Mouse (Mus musculus) midbrain, postnatal 0 days (tissue): ENCODE results near the gene Sel1l3. TPM values are rescaled to one million over a fixed set of nuclear protein-coding genes. Genes with fewer than 3 reads are reported as not detected.

Experiments
- ATAC-seq: fragments of 200-750 bp; cut with Nextera tagmentation; 2 replicates; pipeline ENCODE4 v1.8.0; 2017; ENCODE audit warnings: moderate number of reproducible peaks, mild to moderate bottlenecking, moderate TSS enrichment, moderate library complexity; ENCODE audit not compliant: low FRiP score
- DNase-seq: peaks from one replicate; pipeline ENCODE4 v3.0.0-alpha.2; 2015; ENCODE audit warnings: low spot score
- H3K27ac ChIP-seq: fragments of 300-500 bp; sonication (generic); 2 replicates; pipeline ENCODE4 v1.5.1; 2014; ENCODE audit warnings: low read depth, mild to moderate bottlenecking, low read length, mixed read lengths
- H3K27me3 ChIP-seq: fragments of 300-500 bp; sonication (generic); 2 replicates; pipeline ENCODE4 v1.6.1; 2014; ENCODE audit warnings: low read length, control low read depth, mixed read lengths; ENCODE audit not compliant: insufficient read depth
- H3K36me3 ChIP-seq: fragments of 300-500 bp; sonication (generic); 2 replicates; pipeline ENCODE4 v1.6.1; 2014; ENCODE audit warnings: low read length, control low read depth, mixed read lengths; ENCODE audit not compliant: insufficient read depth
- H3K4me1 ChIP-seq: fragments of 300-500 bp; sonication (generic); 2 replicates; pipeline ENCODE4 v1.6.1; 2014; ENCODE audit warnings: mild to moderate bottlenecking, control low read depth, antibody characterized with exemption, low read length, mixed read lengths; ENCODE audit not compliant: insufficient read depth
- H3K4me2 ChIP-seq: fragments of 300-500 bp; sonication (generic); 2 replicates; pipeline ENCODE4 v1.6.1; 2014; ENCODE audit warnings: low read depth, mild to moderate bottlenecking, low read length, mixed read lengths; ENCODE audit not compliant: poor library complexity, severe bottlenecking
- H3K4me3 ChIP-seq: fragments of 300-500 bp; sonication (generic); 2 replicates; pipeline ENCODE4 v1.5.1; 2014; ENCODE audit warnings: low read depth, mild to moderate bottlenecking, low read length, moderate library complexity
- H3K9ac ChIP-seq: fragments of 300-500 bp; sonication (generic); replicated peaks from 2 replicates; pipeline ENCODE4 v1.6.1; 2014; ENCODE audit warnings: mild to moderate bottlenecking, low read length, moderate library complexity, mixed read lengths; ENCODE audit not compliant: poor library complexity, severe bottlenecking
- H3K9me3 ChIP-seq: fragments of 300-500 bp; sonication (generic); 2 replicates; pipeline ENCODE4 v1.6.1; 2016; ENCODE audit warnings: low read length, control low read depth
- CTCF ChIP-seq: IDR thresholded peaks from 2 replicates; pipeline ENCODE4 v1.5.1; 2016; ENCODE audit warnings: antibody characterized with exemption, mild to moderate bottlenecking
- WGBS: fragments of 180-500 bp; shearing (Covaris S2); extraction: QIAGEN DNeasy Blood & Tissue Kit; methylation state at CpG from one replicate; pipeline ENCODE4 v1.1.7; 2014; 5-methylcytosine and 5-hydroxymethylcytosine counted together
- polyA plus RNA-seq: library from polyadenylated mRNA; unstranded; fragments of >200 nt; fragmentation: Nextera tagmentation; extraction: Ambion mirVana; gene quantifications from 2 replicates; pipeline ENCODE4 v1.2.1, GENCODE M21; 2015
- total RNA-seq: library from RNA; depleted of rRNA; stranded (reverse); fragments of >200 nt; gene quantifications from 2 replicates; pipeline ENCODE4 v1.2.3, GENCODE M21; 2014

Sel1l3 gene
- total and polyA plus RNA-seq, 2 experiments from 2014 or later, result 4.7 to 19.0 TPM

- Histone ChIP-seq H3K4me2 (no peak overlapping the region), H3K4me1 (peaks cover 3% of the 10 kb centered on the region; the same call in 1 of the 2 replicates), H3K27ac (no peak overlapping the region), H3K27me3 (no peaks in the 10 kb centered on the region), H3K9me3 (no peaks in the 10 kb centered on the region), H3K4me3 (no peak overlapping the region), H3K9ac (no peak overlapping the region), H3K36me3 (no peaks in the 10 kb centered on the region; the same call in 1 of the 2 replicates)
- TF ChIP-seq CTCF, result peak; percentile 47
- WGBS, result 93% methylated on average over 5 of the region's 5 CpGs
- DNase-seq (no peak), ATAC-seq (no peak)
Measured at GRCm38 (mm10) chr5:53112942-53113341, 100.8 kb downstream of the Sel1l3 start.

GRCm38 (mm10) chr5:53111036-53111435 is 102.7 kb downstream of the Sel1l3 start:
- ATAC-seq (no peak), DNase-seq (no peak)
- no peak for TF ChIP-seq CTCF
- 45% methylated on average over 5 of the region's 5 CpGs for WGBS
- no peak overlapping the region for H3K4me2 ChIP-seq
- H3K4me1 ChIP-seq, result peaks cover 3% of the 10 kb centered on the region; the same call in 1 of the 2 replicates
- no peak overlapping the region for H3K27ac ChIP-seq
- no peaks in the 10 kb centered on the region for H3K27me3 ChIP-seq
- H3K9me3 ChIP-seq, result no peaks in the 10 kb centered on the region
- H3K36me3 ChIP-seq, result peaks cover 3% of the 10 kb centered on the region
- no peak overlapping the region for H3K4me3 ChIP-seq
- H3K9ac ChIP-seq, result no peak overlapping the region

- no peaks in the 10 kb centered on the region for H3K9me3 ChIP-seq
- peaks cover 3% of the 10 kb centered on the region; the same call in 1 of the 2 replicates for H3K4me1 ChIP-seq
- ATAC-seq, result no peak
- peaks cover 3% of the 10 kb centered on the region for H3K36me3 ChIP-seq
- no peaks in the 10 kb centered on the region for H3K27me3 ChIP-seq
- H3K27ac ChIP-seq, result no peak overlapping the region
- no peak for TF ChIP-seq CTCF
- H3K9ac ChIP-seq, result no peak overlapping the region
- H3K4me3 ChIP-seq, result no peak overlapping the region
- H3K4me2 ChIP-seq, result no peak overlapping the region
- no peak for DNase-seq
- 57% methylated on average over 4 of the region's 4 CpGs for WGBS
Measured at GRCm38 (mm10) chr5:53110225-53110624, 103.5 kb downstream of the Sel1l3 start.

GRCm38 (mm10) chr5:53108668-53109067 is 105.1 kb downstream of the Sel1l3 start:
- H3K27ac ChIP-seq, result no peak overlapping the region
- DNase-seq, result peak; percentile 35
- no peaks in the 10 kb centered on the region for H3K9me3 ChIP-seq
- peaks cover 3% of the 10 kb centered on the region; the same call in 1 of the 2 replicates for H3K36me3 ChIP-seq
- H3K4me3 ChIP-seq, result no peak overlapping the region
- H3K27me3 ChIP-seq, result no peaks in the 10 kb centered on the region
- H3K4me1 ChIP-seq, result peaks cover 3% of the 10 kb centered on the region; the same call in 1 of the 2 replicates
- H3K4me2 ChIP-seq, result no peak overlapping the region
- H3K9ac ChIP-seq, result no peak overlapping the region
- peak; percentile 48 for TF ChIP-seq CTCF
- ATAC-seq, result no peak
- 88% methylated on average over 1 of the region's 1 CpGs for WGBS

DNA sequence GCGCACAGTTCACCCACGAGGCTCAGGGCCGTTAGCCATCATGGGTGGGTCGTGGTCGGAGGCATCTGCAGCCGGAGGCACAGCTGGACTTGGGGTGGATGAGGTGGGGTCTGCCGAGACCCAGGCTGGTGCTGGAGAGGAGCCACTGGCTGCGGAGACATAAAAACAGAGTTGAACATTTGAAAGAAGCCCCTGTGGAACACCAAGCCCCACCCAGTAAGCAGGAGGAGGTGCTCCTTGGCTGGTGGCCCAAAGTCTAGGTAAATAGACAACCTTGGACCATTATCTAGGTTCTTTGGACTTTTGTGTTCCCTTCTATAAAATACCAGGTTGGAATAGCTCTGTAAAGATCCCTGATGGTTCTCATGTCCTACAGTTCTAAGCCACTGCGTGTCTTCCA is 105.7 kb downstream of the Sel1l3 start:
- H3K27me3 ChIP-seq, result no peaks in the 10 kb centered on the region
- TF ChIP-seq CTCF, result no peak
- ATAC-seq (no peak), DNase-seq (no peak)
- no peaks in the 10 kb centered on the region for H3K9me3 ChIP-seq
- H3K36me3 ChIP-seq, result peaks cover 3% of the 10 kb centered on the region; the same call in 1 of the 2 replicates
- no peak overlapping the region for H3K4me3 ChIP-seq
- H3K9ac ChIP-seq, result no peak overlapping the region
- no peak overlapping the region for H3K4me2 ChIP-seq
- 86% methylated on average over 9 of the region's 9 CpGs for WGBS
- no peak overlapping the region for H3K27ac ChIP-seq
- H3K4me1 ChIP-seq, result peaks cover 3% of the 10 kb centered on the region; the same call in 1 of the 2 replicates

DNA sequence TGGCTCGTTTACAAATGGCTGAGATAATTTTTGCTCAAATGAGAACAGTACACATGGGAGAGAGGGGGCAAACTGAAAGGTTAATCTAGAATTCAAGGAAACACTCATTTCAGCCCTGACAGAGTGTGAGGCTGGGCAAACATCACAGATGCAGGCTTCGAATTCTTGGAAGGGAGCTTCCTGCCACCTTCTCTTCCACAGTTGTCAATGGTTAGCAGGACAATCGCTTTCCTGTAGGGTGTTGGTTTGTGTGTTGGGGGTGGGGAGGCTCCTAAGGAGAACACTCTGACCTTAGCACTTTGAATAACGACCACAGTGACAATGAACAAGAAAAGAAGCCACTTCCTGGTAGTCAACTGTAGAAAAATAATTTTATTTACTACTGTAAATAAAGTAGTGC is 107.0 kb downstream of the Sel1l3 start:
- Histone ChIP-seq H3K4me2 (no peak overlapping the region), H3K4me1 (peaks cover 3% of the 10 kb centered on the region; the same call in 1 of the 2 replicates), H3K36me3 (peaks cover 3% of the 10 kb centered on the region; the same call in 1 of the 2 replicates), H3K27me3 (no peaks in the 10 kb centered on the region), H3K9ac (no peak overlapping the region), H3K27ac (no peak overlapping the region), H3K4me3 (no peak overlapping the region), H3K9me3 (no peaks in the 10 kb centered on the region)
- WGBS, result 58% methylated on average over 4 of the region's 4 CpGs
- no peak for DNase-seq
- no peak for TF ChIP-seq CTCF
- ATAC-seq, result no peak
